Mouse (Mus musculus) cerebellum, adult 8-10 months (tissue): ENCODE data around the gene Dhrs7.

Experiments used
- DNase-seq: peaks from one replicate; pipeline ENCODE4 v3.0.0; 2022

Dhrs7 gene

DNA sequence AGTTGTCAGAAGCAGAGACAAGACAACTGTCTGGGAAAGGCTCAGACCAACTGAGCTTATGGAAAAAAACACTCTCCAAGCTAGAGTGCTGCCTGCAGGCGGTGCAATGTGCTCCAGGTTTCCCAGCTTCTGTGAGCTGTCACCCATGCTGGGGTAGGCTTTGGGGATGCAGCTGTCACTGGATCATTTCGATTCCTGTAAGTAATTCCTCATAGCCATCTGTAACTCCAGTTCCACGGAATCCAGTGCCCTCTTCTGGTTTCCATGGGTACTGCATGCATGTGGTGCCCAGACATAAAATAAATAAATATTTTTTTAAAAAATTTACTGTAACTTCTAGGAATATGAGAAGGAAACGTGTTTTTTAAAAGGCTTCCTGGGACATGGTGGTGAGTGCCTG lies 10.0 kb downstream of the Dhrs7 start:
- peak; percentile 60 for DNase-seq

DNA sequence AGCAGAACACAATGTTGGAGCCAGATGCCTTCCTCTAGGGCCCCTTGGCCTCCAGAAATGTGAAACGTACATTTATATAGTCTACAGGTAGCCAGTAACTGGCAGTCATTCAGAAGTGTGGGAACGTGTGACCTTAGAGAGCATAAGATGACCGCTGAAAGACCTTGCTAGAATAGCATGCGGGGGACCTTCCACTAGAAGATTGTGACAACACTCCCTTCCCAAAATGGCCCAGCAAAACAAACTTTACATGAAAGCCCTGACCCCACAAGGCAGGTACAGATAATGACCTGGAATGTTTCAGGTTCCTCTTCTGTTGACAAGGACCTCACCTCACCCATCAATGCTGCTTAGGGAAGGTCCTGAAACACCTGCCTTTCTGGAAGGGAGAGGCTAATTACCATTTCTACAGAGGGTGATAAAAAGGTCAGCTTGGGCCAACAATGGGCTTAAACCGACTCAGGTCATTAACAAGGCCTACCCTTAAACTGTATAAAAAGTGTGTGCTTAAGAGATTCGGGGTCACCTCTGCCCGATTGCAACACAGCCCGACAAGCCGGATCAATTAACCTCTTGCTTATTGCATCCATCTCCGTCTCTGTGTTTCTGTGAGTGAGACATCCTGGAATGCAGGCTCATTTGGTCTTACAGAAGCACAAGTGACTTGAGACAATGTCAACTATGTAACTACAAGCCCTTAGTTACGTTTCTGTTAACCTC lies 14.9 kb downstream of the Dhrs7 start, which contains the start of gene Gm4756:
Gene Gm4756 (minus strand): TSS at position 51 of the 720 bp plus-strand sequence.
- DNase-seq = no peak

DNA sequence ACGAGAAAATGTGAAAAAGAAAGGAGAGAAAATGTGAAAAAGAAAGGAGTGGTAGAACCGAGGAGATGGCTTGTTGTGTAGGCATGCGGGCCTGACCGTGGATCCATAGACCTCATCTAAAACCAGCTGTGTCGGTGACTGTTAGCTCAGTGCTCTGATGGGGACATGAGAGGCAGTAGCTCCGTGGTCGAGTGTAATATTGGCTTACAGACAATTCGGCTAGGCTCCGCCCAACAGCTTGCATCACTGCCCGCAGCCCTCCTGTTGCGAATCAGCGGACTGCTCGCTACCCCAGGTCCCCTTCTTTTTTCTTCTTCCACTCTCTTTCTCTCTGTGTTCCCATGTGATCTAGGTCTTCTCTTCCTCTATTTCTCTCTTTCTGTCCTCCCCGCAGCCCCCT lies 15.8 kb downstream of the Dhrs7 start:
- DNase-seq = no peak

DNA sequence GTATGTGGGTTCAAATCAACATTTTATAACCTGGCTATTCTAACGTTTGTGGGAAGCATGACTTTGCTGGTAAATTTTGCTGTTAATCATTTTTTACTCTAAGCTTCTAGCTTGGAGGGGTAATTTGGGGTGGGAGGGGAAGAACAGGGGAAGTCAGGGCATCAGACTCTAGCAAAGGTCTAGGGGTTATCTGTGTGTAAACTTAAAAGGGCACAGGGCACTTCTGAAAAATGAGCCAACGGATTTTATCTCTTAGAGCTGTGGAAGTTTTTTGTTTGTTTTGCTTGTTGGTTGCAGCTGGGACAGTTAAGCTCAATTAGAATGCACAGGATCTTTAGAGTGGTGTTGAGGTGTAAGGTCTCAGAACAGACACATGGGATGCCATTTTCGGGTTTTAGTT lies 26.7 kb downstream of the Dhrs7 start:
- no peak for DNase-seq

DNA sequence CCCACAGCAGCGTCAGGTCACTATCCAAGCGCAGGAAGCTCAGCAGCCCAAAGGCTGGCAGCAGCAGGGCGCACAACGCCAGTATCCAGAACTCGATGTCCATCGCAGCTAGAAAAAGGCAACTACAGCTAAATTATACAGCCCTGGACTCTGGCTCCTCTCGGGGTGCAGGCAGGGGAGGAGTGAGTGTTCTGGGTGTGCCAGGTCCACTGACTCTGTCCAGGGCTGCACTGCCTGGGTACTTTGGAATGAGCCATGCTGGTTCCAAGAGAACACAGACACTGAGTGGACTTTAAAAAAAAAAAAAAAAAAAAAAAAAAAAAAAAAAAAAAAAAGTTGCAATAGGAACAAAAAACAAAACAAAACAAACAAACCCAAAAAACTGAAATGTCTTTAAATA lies 36.0 kb downstream of the Dhrs7 start:
- DNase-seq = no peak

DNA sequence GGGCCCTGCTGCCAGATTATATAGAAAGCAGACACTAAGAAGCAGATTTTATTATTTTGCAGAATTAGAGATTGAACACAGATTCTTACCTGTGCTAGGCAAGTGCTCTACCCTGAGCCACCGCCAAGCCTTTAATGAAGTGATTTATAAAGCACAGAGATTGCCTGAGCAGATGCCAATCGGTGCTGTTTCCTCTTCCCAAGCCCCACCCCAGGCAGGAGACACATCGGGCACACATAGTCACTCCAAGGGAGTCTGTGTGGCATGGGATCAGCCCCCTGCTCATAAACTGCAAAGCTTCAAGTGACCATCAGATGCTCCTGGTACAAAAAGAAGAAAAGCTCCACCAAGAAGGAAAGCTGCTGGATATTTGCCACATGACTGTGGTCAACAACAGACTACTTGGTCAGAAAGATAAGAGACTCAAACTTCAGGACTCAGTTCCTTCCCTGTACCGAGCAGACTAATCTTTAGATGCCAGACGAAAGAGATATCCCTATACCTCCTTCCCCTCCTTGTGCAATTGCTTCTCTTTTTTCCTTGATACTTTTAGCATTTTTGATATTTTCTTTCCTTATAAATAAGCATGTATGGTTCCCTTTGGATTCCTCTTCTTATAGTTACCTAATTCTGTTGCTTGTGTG lies 41.7 kb downstream of the Dhrs7 start:
- no peak for DNase-seq

DNA sequence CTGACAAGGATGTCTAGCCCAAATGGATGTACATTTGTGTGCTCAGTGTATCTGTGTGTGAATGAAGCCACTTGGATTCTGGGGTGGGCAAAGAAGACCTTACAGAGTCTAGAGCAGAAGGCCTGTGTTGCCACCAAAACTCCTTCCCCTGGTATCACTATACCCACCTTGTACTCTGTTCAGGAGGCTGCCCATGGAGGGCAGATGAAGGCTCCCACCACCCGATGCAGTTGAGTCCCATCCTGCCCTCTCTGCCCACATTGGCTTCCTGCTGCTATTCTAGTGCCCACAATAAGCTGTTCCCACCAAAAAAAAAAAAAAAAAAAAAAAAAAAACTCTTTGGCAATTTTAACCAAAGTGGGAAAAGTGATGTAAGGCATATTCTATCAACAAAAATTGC lies 43.3 kb downstream of the Dhrs7 start:
- DNase-seq = no peak

DNA sequence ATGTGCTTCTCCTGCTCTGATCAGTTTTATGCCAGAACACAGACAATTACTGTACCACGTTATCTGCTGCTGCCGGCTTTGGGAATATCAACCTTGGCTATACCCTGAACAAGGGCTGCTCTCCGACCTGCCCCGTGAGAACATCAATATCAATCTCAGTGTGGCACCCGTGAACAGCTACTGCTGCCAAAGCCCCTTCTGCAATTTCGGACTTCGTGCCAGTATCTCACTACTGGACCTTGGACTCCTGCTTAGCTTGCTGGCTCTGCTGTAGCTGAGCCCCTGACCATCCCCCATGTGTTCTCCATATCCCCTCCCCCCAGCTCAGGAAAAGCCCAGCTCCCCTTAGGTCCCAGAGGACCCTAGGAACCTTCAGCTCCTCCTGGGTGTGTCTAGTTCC lies 43.9 kb downstream of the Dhrs7 start:
- DNase-seq = no peak

DNA sequence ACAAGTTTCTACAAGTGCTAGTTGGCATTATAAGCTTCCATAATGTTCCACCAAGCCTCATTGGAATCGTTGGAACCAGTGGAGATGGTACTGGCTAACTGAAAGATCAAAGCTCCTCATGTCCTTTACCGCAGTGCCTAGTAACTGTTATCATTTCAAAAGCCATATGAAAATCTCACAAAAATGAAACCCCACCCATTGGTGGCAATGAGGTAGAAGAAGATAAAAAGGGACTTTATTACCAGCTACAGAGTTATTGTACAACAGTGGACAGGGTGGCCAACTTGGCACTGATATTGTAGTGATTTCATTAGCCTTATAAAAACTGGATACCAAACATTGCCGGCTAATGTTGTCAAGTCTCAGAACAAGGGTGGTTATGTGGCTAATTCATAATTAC lies 52.7 kb downstream of the Dhrs7 start:
- DNase-seq = no peak
